Mouse (Mus musculus) neural tube, embryonic 12.5 days (tissue): Measurements from ENCODE around the gene Gaa. TPM values are rescaled to one million over a fixed set of nuclear protein-coding genes. Genes with fewer than 3 reads are reported as not detected.

Experiments
- ATAC-seq: fragments of 200-750 bp; cut with Nextera tagmentation; 2 replicates; pipeline ENCODE4 v1.8.0; 2017; ENCODE audit warnings: low read depth, mild to moderate bottlenecking, moderate TSS enrichment, moderate library complexity; ENCODE audit not compliant: low FRiP score
- H3K27ac ChIP-seq: fragments of 300-500 bp; sonication (generic); 2 replicates; pipeline ENCODE4 v1.5.1; 2016
- H3K27me3 ChIP-seq: fragments of 300-500 bp; sonication (generic); replicated peaks from 2 replicates; pipeline ENCODE4 v1.6.1; 2016; ENCODE audit warnings: mild to moderate bottlenecking
- H3K36me3 ChIP-seq: fragments of 300-500 bp; sonication (generic); 2 replicates; pipeline ENCODE4 v1.6.1; 2016; ENCODE audit warnings: mild to moderate bottlenecking
- H3K4me1 ChIP-seq: fragments of 300-500 bp; sonication (generic); 2 replicates; pipeline ENCODE4 v1.6.1; 2016
- H3K4me2 ChIP-seq: fragments of 300-500 bp; sonication (generic); replicated peaks from 2 replicates; pipeline ENCODE4 v1.6.1; 2016; ENCODE audit warnings: mild to moderate bottlenecking
- H3K4me3 ChIP-seq: fragments of 300-500 bp; sonication (generic); 2 replicates; pipeline ENCODE4 v1.5.1; 2016
- H3K9ac ChIP-seq: fragments of 300-500 bp; sonication (generic); 2 replicates; pipeline ENCODE4 v1.6.1; 2016; ENCODE audit warnings: mild to moderate bottlenecking
- H3K9me3 ChIP-seq: fragments of 300-500 bp; sonication (generic); 2 replicates; pipeline ENCODE4 v1.6.1; 2016; ENCODE audit warnings: mild to moderate bottlenecking
- WGBS: fragments of 180-500 bp; shearing (Covaris S2); methylation state at CpG from one replicate; pipeline ENCODE4 v1.1.7; 2016; 5-methylcytosine and 5-hydroxymethylcytosine counted together
- polyA plus RNA-seq: library from polyadenylated mRNA; unstranded; fragments of >200 nt; fragmentation: Nextera tagmentation; extraction: Ambion mirVana; gene quantifications from 2 replicates; pipeline ENCODE4 v1.2.1, GENCODE M21; 2016

Gaa gene
- 40.9 and 43.0 TPM in 2 replicates for polyA plus RNA-seq

DNA sequence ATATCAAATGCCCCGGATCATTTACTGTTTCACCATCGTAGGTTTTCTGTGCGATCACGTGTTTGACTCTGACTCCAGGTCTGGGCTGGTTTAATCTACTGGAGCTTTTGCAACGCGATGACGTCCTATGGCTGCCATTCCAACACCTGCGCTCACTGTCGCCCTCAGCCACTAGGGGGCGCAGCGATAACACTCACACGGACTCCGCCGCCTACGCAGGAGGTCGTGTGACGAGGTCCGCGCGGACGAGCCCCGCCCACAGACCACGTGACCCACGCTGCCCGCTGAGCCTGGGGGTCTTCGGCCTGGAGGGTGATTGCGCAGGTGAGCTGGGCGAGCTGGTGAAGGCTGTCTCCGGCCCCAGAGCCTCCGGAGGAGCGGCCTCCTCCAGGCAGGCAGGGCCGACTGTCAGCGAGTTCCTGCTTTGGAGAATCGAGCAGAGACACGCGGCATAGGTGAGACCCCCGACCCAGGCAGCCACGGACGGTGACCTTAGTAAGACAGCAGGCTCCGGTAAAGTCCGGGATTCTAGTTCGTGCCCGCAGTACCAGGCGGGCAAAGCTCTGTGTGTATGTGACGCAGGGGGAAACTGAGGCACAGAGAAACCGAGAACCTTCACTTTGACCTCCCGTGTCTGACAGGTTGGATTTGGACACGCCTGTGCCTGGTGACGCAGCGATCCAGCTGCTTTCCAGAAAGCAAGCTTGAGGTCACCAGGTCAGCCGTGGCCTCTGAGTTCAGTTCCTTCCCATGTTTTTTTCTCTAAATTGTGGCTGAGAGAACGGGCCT, at the start of gene Gaa:
TSS of gene Gaa (plus strand) at position 120 of the 789 bp plus-strand sequence.
- H3K4me2 ChIP-seq = peak within 1 kb of the TSS; percentile 87
- ATAC-seq = peak; percentile 79
- H3K9ac ChIP-seq = peak within 1 kb of the TSS; percentile 66
- WGBS = 6% methylated on average over 52 of the region's 52 CpGs
- peaks cover 11% of the 10 kb centered on the region for H3K4me1 ChIP-seq
- no peaks in the 10 kb centered on the region for H3K9me3 ChIP-seq
- no peaks in the 10 kb centered on the region for H3K27me3 ChIP-seq
- peaks cover 19% of the 10 kb centered on the region for H3K36me3 ChIP-seq
- no peak within 1 kb of the TSS for H3K27ac ChIP-seq
- peak within 1 kb of the TSS; percentile 62 for H3K4me3 ChIP-seq

GRCm38 (mm10) chr11:119219816-119220465, 47.7 kb upstream of the Gaa start:
- 10% methylated on average over 17 of the region's 17 CpGs for WGBS
- H3K9me3 ChIP-seq = no peaks in the 10 kb centered on the region
- H3K27ac ChIP-seq = 0 out of 2 replicates have a peak overlapping the region, but pooled peaks have one; percentile 27
- H3K4me2 ChIP-seq = peak overlapping the region; percentile 30
- peaks cover 5% of the 10 kb centered on the region; the same call in 1 of the 2 replicates for H3K36me3 ChIP-seq
- peaks cover 68% of the 10 kb centered on the region for H3K4me1 ChIP-seq
- H3K9ac ChIP-seq = no peak overlapping the region
- H3K4me3 ChIP-seq = no peak overlapping the region
- ATAC-seq = no peak
- H3K27me3 ChIP-seq = no peaks in the 10 kb centered on the region

GRCm38 (mm10) chr11:119221812-119222510, 45.7 kb upstream of the Gaa start:
- 0 out of 2 replicates have a peak overlapping the region, but pooled peaks have one; percentile 5 for H3K4me2 ChIP-seq
- ATAC-seq = no peak
- 44% methylated on average over 9 of the region's 11 CpGs for WGBS
- H3K9me3 ChIP-seq = no peaks in the 10 kb centered on the region
- no peak overlapping the region for H3K27ac ChIP-seq
- H3K9ac ChIP-seq = no peak overlapping the region
- peaks cover 5% of the 10 kb centered on the region; the same call in 1 of the 2 replicates for H3K36me3 ChIP-seq
- no peak overlapping the region for H3K4me3 ChIP-seq
- H3K4me1 ChIP-seq = peaks cover 68% of the 10 kb centered on the region
- no peaks in the 10 kb centered on the region for H3K27me3 ChIP-seq

- 80% methylated on average over 20 of the region's 20 CpGs for WGBS
- Histone ChIP-seq H3K4me1 (peaks cover 71% of the 10 kb centered on the region), H3K27ac (no peak overlapping the region), H3K4me2 (no peak overlapping the region), H3K36me3 (no peaks in the 10 kb centered on the region; the same call in 1 of the 2 replicates), H3K27me3 (no peaks in the 10 kb centered on the region), H3K4me3 (no peak overlapping the region), H3K9me3 (no peaks in the 10 kb centered on the region), H3K9ac (no peak overlapping the region)
- no peak for ATAC-seq
Measured at GRCm38 (mm10) chr11:119223124-119223890, 44.4 kb upstream of the Gaa start.

DNA sequence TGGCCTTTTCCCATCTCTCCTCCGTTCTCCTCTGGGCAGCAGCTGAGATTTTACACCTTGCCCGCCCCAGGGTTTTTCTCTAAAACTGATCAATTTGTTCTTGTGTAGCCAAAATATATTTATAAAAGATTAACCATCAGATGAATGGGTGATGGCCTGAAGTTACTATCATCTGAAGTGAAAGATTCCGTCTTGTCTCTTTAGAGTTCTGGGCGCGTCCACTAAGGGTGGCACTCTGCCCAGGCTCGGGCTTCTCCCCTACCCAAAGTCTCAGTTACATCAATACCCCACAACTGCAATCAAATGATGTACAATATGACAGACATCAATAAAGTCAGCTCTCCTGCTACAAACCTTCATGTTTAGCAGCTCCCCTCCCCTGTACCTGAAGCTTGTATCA, 42.8 kb upstream of the Gaa start:
- WGBS = 96% methylated on average over 6 of the region's 6 CpGs
- Histone ChIP-seq H3K4me3 (no peak overlapping the region), H3K36me3 (no peaks in the 10 kb centered on the region; the same call in 1 of the 2 replicates), H3K9ac (no peak overlapping the region), H3K4me2 (no peak overlapping the region), H3K27me3 (no peaks in the 10 kb centered on the region), H3K9me3 (no peaks in the 10 kb centered on the region), H3K4me1 (peaks cover 73% of the 10 kb centered on the region), H3K27ac (no peak overlapping the region)
- ATAC-seq = no peak

DNA sequence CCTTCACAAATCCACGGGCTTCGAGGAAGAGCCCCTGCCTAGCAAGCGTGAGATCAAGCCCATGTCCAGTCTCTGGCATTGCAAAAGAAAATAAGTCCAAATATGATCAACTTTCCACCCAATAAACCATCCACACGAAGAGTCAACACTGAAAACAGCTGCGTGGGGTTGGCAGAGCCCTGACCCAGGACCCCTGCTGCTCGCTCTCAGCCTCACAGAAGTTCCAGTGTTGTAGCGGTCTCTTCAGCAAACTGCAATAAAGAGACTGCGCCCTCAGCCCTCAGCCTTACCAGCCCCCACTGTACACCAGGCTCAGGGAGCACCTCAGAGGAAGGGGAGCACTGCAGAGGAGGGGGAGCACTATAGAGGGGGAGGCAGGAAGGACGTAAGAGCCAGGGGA, 42.1 kb upstream of the Gaa start:
- Histone ChIP-seq H3K4me1 (peaks cover 73% of the 10 kb centered on the region), H3K9me3 (no peaks in the 10 kb centered on the region), H3K4me2 (peak overlapping the region; percentile 95), H3K27me3 (no peaks in the 10 kb centered on the region), H3K9ac (no peak overlapping the region), H3K27ac (no peak overlapping the region), H3K36me3 (no peaks in the 10 kb centered on the region; the same call in 1 of the 2 replicates), H3K4me3 (no peak overlapping the region)
- WGBS = 60% methylated on average over 9 of the region's 9 CpGs
- ATAC-seq = no peak

- Histone ChIP-seq H3K36me3 (peaks cover 5% of the 10 kb centered on the region; the same call in 1 of the 2 replicates), H3K27me3 (no peaks in the 10 kb centered on the region), H3K4me2 (peak overlapping the region; percentile 95), H3K9ac (peak overlapping the region; percentile 87), H3K9me3 (no peaks in the 10 kb centered on the region), H3K27ac (0 out of 2 replicates have a peak overlapping the region, but pooled peaks have one; percentile 79), H3K4me1 (peaks cover 59% of the 10 kb centered on the region), H3K4me3 (peak overlapping the region; percentile 71)
- no peak for ATAC-seq
- WGBS = 5% methylated on average over 12 of the region's 12 CpGs
Measured at GRCm38 (mm10) chr11:119227591-119227990, 40.1 kb upstream of the Gaa start.

GRCm38 (mm10) chr11:119228091-119228781, 39.5 kb upstream of the Gaa start, which contains the start of the genes Tbc1d16 and Ccdc40:
TSS of gene Tbc1d16 (minus strand) at chr11:119228499.
TSS of gene Ccdc40 (plus strand) at chr11:119228572.
- no peaks in the 10 kb centered on the region for H3K27me3 ChIP-seq
- H3K27ac ChIP-seq = peak within 1 kb of the TSS; percentile 79
- H3K9ac ChIP-seq = peak within 1 kb of the TSS; percentile 87
- peaks cover 53% of the 10 kb centered on the region for H3K4me1 ChIP-seq
- H3K4me2 ChIP-seq = peak within 1 kb of the TSS; percentile 95
- H3K4me3 ChIP-seq = peak within 1 kb of the TSS; percentile 71
- peaks cover 5% of the 10 kb centered on the region; the same call in 1 of the 2 replicates for H3K36me3 ChIP-seq
- peak; percentile 83 for ATAC-seq
- under 1% methylated on average over 66 of the region's 66 CpGs for WGBS
- no peaks in the 10 kb centered on the region for H3K9me3 ChIP-seq

DNA sequence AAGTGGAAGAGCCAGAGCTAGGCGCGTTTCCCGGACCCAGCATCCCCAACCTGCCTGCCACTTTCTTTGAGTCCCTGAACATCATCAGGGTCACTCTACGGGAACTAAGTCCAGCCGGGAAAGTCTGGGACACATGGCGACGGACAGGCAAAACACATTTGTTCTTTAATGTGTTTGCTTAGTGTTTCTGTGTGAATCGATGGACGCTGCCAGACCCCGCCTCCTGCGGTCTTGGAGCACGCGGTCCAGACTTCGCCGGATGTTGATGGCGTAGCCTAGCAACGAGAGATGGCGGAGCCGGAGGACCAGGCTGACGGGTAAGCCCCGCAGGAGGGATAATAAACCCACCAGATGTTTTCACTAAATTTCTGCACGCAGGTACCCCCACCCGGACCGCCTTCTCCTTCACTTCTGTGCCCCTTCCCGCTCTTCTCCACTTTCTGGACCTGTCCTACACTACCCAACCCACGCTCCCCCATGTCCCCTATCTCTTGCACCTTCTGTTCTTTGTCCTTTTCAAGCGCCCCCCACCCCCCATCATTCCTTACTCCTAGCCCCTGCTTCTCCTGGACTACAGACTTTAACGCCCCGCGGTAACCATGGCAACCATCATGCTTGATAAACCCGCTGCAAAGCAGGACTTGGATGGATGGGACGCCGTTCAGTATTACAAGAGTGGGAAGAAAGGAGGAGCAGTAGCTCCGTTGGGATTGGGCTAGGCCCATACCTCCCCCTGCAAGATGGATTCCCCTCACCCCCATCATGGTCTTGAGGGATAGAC, 38.7 kb upstream of the Gaa start:
- H3K9me3 ChIP-seq = no peaks in the 10 kb centered on the region
- H3K9ac ChIP-seq = peak overlapping the region; percentile 87
- 2% methylated on average over 34 of the region's 34 CpGs for WGBS
- peak overlapping the region; percentile 71 for H3K4me3 ChIP-seq
- ATAC-seq = peak; percentile 93
- peak overlapping the region; percentile 95 for H3K4me2 ChIP-seq
- H3K4me1 ChIP-seq = peaks cover 47% of the 10 kb centered on the region
- H3K27me3 ChIP-seq = no peaks in the 10 kb centered on the region
- peaks cover 9% of the 10 kb centered on the region; the same call in 1 of the 2 replicates for H3K36me3 ChIP-seq
- peak overlapping the region; percentile 79 for H3K27ac ChIP-seq

GRCm38 (mm10) chr11:119234770-119235169, 32.9 kb upstream of the Gaa start:
- no peaks in the 10 kb centered on the region; the same call in 1 of the 2 replicates for H3K9me3 ChIP-seq
- no peak for ATAC-seq
- 94% methylated on average over 10 of the region's 10 CpGs for WGBS
- H3K36me3 ChIP-seq = peaks cover 26% of the 10 kb centered on the region
- H3K9ac ChIP-seq = no peak overlapping the region
- peaks cover 25% of the 10 kb centered on the region for H3K4me1 ChIP-seq
- no peak overlapping the region for H3K4me3 ChIP-seq
- no peak overlapping the region for H3K27ac ChIP-seq
- H3K27me3 ChIP-seq = no peaks in the 10 kb centered on the region
- H3K4me2 ChIP-seq = no peak overlapping the region
